Mouse (Mus musculus): ENCODE measurements around the gene Gm17535.
"Not testable (repeated sequence)": the region's sequence is repeated elsewhere in the genome, so short reads cannot be mapped to it uniquely, and the experiment has no call there.

DNA sequence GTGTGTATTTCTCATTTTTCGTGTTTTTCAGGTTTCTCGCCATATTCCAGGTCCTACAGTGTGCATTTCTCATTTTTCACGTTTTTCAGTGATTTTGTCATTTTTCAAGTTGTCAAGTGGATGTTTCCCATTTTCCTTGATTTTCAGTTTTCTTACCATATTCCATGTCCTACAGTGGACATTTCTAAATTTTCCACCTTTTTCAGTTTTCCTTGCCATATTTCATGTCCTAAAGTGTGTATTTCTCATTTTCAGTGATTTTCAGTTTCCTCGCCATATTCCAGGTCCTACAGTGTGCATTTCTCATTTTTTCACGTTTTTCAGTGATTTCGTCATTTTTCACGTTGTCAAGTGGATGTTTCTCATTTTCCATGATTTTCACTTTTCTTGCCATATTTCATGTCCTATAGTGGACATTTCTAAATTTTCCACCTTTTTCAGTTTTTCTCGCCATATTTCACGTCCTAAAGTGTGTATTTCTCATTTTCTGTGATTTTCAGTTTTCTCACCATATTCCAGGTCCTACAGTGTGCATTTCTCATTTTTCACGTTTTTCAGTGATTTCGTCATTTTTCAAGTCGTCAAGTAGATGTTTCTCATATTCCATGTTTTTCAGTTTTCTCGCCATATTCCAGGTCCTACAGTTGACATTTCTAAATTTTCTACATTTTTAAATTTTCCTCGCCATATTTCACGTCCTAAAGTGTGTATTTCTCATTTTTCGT is 5.0 kb upstream of the Gm17535 start:
- TF ChIP-seq POLR2A (IDR thresholded peaks at IDR 0.05; ENCODE audit: insufficient read depth, low read length); CTCF (IDR thresholded peaks at IDR 0.05; ENCODE audit: low read depth, low read length): not testable (repeated sequence)
